8 mouse cellular contexts compared by ENCODE assay signal in genomic region chr11:116106963-116107776, GRCm38 (mm10). TPM values are rescaled to one million over a fixed set of nuclear protein-coding genes. Genes with fewer than 3 reads are reported as not detected.
DNase-seq lines count a peak whose midpoint lies in the region; ATAC-seq lines count a peak whose summit lies in the region.

No protein-coding gene starts in this region.

- peak overlapping the region; percentile 47 for H3K9ac ChIP-seq in lung, embryonic 16.5 days (ENCODE audit: low read length)
- H3K9ac ChIP-seq in forebrain, embryonic 13.5 days: peak overlapping the region; percentile 14; the same call in 1 of the 2 replicates
- H3K9ac ChIP-seq in stomach, embryonic 16.5 days (ENCODE audit: low read length): peak overlapping the region; percentile 81

- H3K36me3 ChIP-seq in lung, embryonic 16.5 days (ENCODE audit: control insufficient read depth, insufficient read depth, low read length): no peaks in the 10 kb centered on the region
- no peaks in the 10 kb centered on the region for H3K36me3 ChIP-seq in forebrain, embryonic 13.5 days (ENCODE audit: poor library complexity, severe bottlenecking)
- no peaks in the 10 kb centered on the region for H3K36me3 ChIP-seq in limb, embryonic 10.5 days
- H3K36me3 ChIP-seq in stomach, embryonic 16.5 days (ENCODE audit: control insufficient read depth, insufficient read depth, low read length): 0 out of 2 replicates have a peak, but pooled peaks cover 5% of the 10 kb centered on the region

- H3K9me3 ChIP-seq in lung, embryonic 16.5 days (ENCODE audit: control insufficient read depth, low read length): no peaks in the 10 kb centered on the region
- no peaks in the 10 kb centered on the region for H3K9me3 ChIP-seq in forebrain, embryonic 13.5 days (replicated peaks)
- H3K9me3 ChIP-seq in limb, embryonic 10.5 days (replicated peaks): no peaks in the 10 kb centered on the region
- no peaks in the 10 kb centered on the region for H3K9me3 ChIP-seq in stomach, embryonic 16.5 days (replicated peaks; ENCODE audit: control insufficient read depth, low read length)

- H3K4me2 ChIP-seq in lung, embryonic 16.5 days (ENCODE audit: low read depth, low read length): peak overlapping the region; percentile 71
- no peak overlapping the region for H3K4me2 ChIP-seq in forebrain, embryonic 13.5 days
- peak overlapping the region; percentile 87 for H3K4me2 ChIP-seq in stomach, embryonic 16.5 days (ENCODE audit: low read depth, low read length)

- peaks cover 67% of the 10 kb centered on the region for H3K4me1 ChIP-seq in lung, embryonic 16.5 days (replicated peaks; ENCODE audit: control insufficient read depth, insufficient read depth, low read length)
- peaks cover 54% of the 10 kb centered on the region for H3K4me1 ChIP-seq in forebrain, embryonic 13.5 days
- peaks cover 67% of the 10 kb centered on the region for H3K4me1 ChIP-seq in limb, embryonic 10.5 days
- H3K4me1 ChIP-seq in stomach, embryonic 16.5 days (ENCODE audit: control insufficient read depth, insufficient read depth, low read length): peaks cover 66% of the 10 kb centered on the region

- H3K27ac ChIP-seq in lung, embryonic 16.5 days (ENCODE audit: low read length): no peak overlapping the region
- no peak overlapping the region for H3K27ac ChIP-seq in forebrain, embryonic 13.5 days
- 0 out of 2 replicates have a peak overlapping the region, but pooled peaks have one; percentile 44 for H3K27ac ChIP-seq in limb, embryonic 10.5 days
- peak overlapping the region; percentile 45 for H3K27ac ChIP-seq in stomach, embryonic 16.5 days (ENCODE audit: low read length)

- no peak for ATAC-seq in lung, embryonic 16.5 days (ENCODE audit: low read depth)
- no peak for ATAC-seq in forebrain, embryonic 13.5 days
- ATAC-seq in stomach, embryonic 16.5 days (ENCODE audit: insufficient read depth, low FRiP score): no peak
- no peak for ATAC-seq in inflammation-experienced regulatory T-cells, adult 6 months
- no peak for ATAC-seq in frontal cortex, adult (ENCODE audit: low TSS enrichment)

- peak overlapping the region; percentile 64 for H3K4me3 ChIP-seq in lung, embryonic 16.5 days (ENCODE audit: low read length)
- H3K4me3 ChIP-seq in forebrain, embryonic 13.5 days: no peak overlapping the region
- peak overlapping the region; percentile 31 for H3K4me3 ChIP-seq in limb, embryonic 10.5 days
- H3K4me3 ChIP-seq in stomach, embryonic 16.5 days (replicated peaks; ENCODE audit: low read length): peak overlapping the region; percentile 67

- peaks cover 34% of the 10 kb centered on the region for H3K27me3 ChIP-seq in lung, embryonic 16.5 days (ENCODE audit: control insufficient read depth, insufficient read depth, low read depth, low read length)
- peaks cover 69% of the 10 kb centered on the region for H3K27me3 ChIP-seq in forebrain, embryonic 13.5 days
- H3K27me3 ChIP-seq in limb, embryonic 10.5 days (ENCODE audit: low read depth, poor library complexity, severe bottlenecking): peaks cover 74% of the 10 kb centered on the region
- peaks cover 18% of the 10 kb centered on the region for H3K27me3 ChIP-seq in stomach, embryonic 16.5 days (ENCODE audit: control insufficient read depth, insufficient read depth, low read length)

- WGBS in lung, embryonic 16.5 days: 45% methylated on average over 13 of the region's 14 CpGs
- WGBS in forebrain, embryonic 13.5 days: 18% methylated on average over 14 of the region's 14 CpGs
- WGBS in limb, embryonic 10.5 days: 21% methylated on average over 14 of the region's 14 CpGs
- WGBS in stomach, embryonic 16.5 days: 47% methylated on average over 13 of the region's 14 CpGs

- DNase-seq in lung, postnatal 25 days (ENCODE audit: low spot score): no peak
- DNase-seq in limb, embryonic 10.5 days (ENCODE audit: low spot score): no peak
- DNase-seq in cerebellum, adult 11 months: no peak

RNA-seq across cellular contexts. Expression of gene Trim47, which starts 19.8 kb away (rescaled TPM):
- 20.4 and 24.8 TPM in 2 replicates for polyA plus RNA-seq in lung, embryonic 16.5 days (2015; fragmentation: Nextera tagmentation; extraction: Ambion mirVana)
- 2.7 and 2.8 TPM in 2 replicates for polyA plus RNA-seq in forebrain, embryonic 13.5 days (2015; fragmentation: Nextera tagmentation; extraction: Ambion mirVana)
- polyA plus RNA-seq in limb, embryonic 10.5 days (2016; fragmentation: Nextera tagmentation; extraction: Ambion mirVana): 3.2 and 4.9 TPM in 2 replicates
- 22.7 and 23.1 TPM in 2 replicates for polyA plus RNA-seq in stomach, embryonic 16.5 days (2015; fragmentation: Nextera tagmentation; extraction: Ambion mirVana)
- under 1 TPM in 1 of 3 experiments, not detected in 2; 0.39 TPM for polyA plus RNA-seq in inflammation-experienced regulatory T-cells, adult 6 months (2017; shearing (Covaris generic))

RNA-seq across cellular contexts. Expression of gene Wbp2, which starts 20.4 kb away (rescaled TPM):
- 95.4 and 98.9 TPM in 2 replicates for polyA plus RNA-seq in lung, embryonic 16.5 days (2015; fragmentation: Nextera tagmentation; extraction: Ambion mirVana)
- polyA plus RNA-seq in forebrain, embryonic 13.5 days (2015; fragmentation: Nextera tagmentation; extraction: Ambion mirVana): 114 and 115 TPM in 2 replicates
- 54.8 and 56.9 TPM in 2 replicates for polyA plus RNA-seq in limb, embryonic 10.5 days (2016; fragmentation: Nextera tagmentation; extraction: Ambion mirVana)
- 81.8 and 98.6 TPM in 2 replicates for polyA plus RNA-seq in stomach, embryonic 16.5 days (2015; fragmentation: Nextera tagmentation; extraction: Ambion mirVana)
- polyA plus RNA-seq in inflammation-experienced regulatory T-cells, adult 6 months (2017; shearing (Covaris generic)): 100 to 1,000 TPM; 153 to 156 (median 154) TPM

RNA-seq across cellular contexts. Expression of gene Trim65, which starts 23.8 kb away (rescaled TPM):
- 5.1 and 6.4 TPM in 2 replicates for polyA plus RNA-seq in lung, embryonic 16.5 days (2015; fragmentation: Nextera tagmentation; extraction: Ambion mirVana)
- polyA plus RNA-seq in forebrain, embryonic 13.5 days (2015; fragmentation: Nextera tagmentation; extraction: Ambion mirVana): 1.2 and 1.6 TPM in 2 replicates
- polyA plus RNA-seq in limb, embryonic 10.5 days (2016; fragmentation: Nextera tagmentation; extraction: Ambion mirVana): 1.9 and 2.1 TPM in 2 replicates
- 6.2 and 8.0 TPM in 2 replicates for polyA plus RNA-seq in stomach, embryonic 16.5 days (2015; fragmentation: Nextera tagmentation; extraction: Ambion mirVana)
- 10 to 100 TPM in 2 of 3 experiments, 1 to 10 TPM in 1; 9.5 to 13.3 (median 11.4) TPM for polyA plus RNA-seq in inflammation-experienced regulatory T-cells, adult 6 months (2017; shearing (Covaris generic))

RNA-seq across cellular contexts. Expression of gene Unc13d, which starts 29.4 kb away (rescaled TPM):
- 7.2 and 8.9 TPM in 2 replicates for polyA plus RNA-seq in lung, embryonic 16.5 days (2015; fragmentation: Nextera tagmentation; extraction: Ambion mirVana)
- polyA plus RNA-seq in forebrain, embryonic 13.5 days (2015; fragmentation: Nextera tagmentation; extraction: Ambion mirVana): 0.84 and 0.98 TPM in 2 replicates
- polyA plus RNA-seq in limb, embryonic 10.5 days (2016; fragmentation: Nextera tagmentation; extraction: Ambion mirVana): 2.4 and 3.7 TPM in 2 replicates
- polyA plus RNA-seq in stomach, embryonic 16.5 days (2015; fragmentation: Nextera tagmentation; extraction: Ambion mirVana): 8.3 and 9.9 TPM in 2 replicates
- polyA plus RNA-seq in inflammation-experienced regulatory T-cells, adult 6 months (2017; shearing (Covaris generic)): 100 to 1,000 TPM in 1 of 3 experiments, 10 to 100 TPM in 2; 80.1 to 128 (median 81.9) TPM

RNA-seq across cellular contexts. Expression of gene Mrpl38, which starts 31.5 kb away (rescaled TPM):
- polyA plus RNA-seq in lung, embryonic 16.5 days (2015; fragmentation: Nextera tagmentation; extraction: Ambion mirVana): 79.3 and 80.6 TPM in 2 replicates
- polyA plus RNA-seq in forebrain, embryonic 13.5 days (2015; fragmentation: Nextera tagmentation; extraction: Ambion mirVana): 79.8 and 86.1 TPM in 2 replicates
- 116 and 118 TPM in 2 replicates for polyA plus RNA-seq in limb, embryonic 10.5 days (2016; fragmentation: Nextera tagmentation; extraction: Ambion mirVana)
- polyA plus RNA-seq in stomach, embryonic 16.5 days (2015; fragmentation: Nextera tagmentation; extraction: Ambion mirVana): 83.5 and 87.0 TPM in 2 replicates
- 10 to 100 TPM; 14.3 to 30.6 (median 28.0) TPM for polyA plus RNA-seq in inflammation-experienced regulatory T-cells, adult 6 months (2017; shearing (Covaris generic))

Comparison
In these comparisons a context has a peak if more than half of its experiments do, and no peak if none do; other contexts are left out.
1. H3K27ac ChIP-seq: peak in limb, embryonic 10.5 days (single experiment) and stomach, embryonic 16.5 days (single experiment); none in lung, embryonic 16.5 days (single experiment) and forebrain, embryonic 13.5 days (single experiment).
2. H3K9ac ChIP-seq: peak in every context shown above with its lines; median percentile 81 in stomach, embryonic 16.5 days; 47 in lung, embryonic 16.5 days; 14 in forebrain, embryonic 13.5 days.